Mouse (Mus musculus) hindbrain, embryonic 14.5 days (tissue): ENCODE measurements around the gene Tie1. TPM values are rescaled to one million over a fixed set of nuclear protein-coding genes. Genes with fewer than 3 reads are reported as not detected.

Source experiments
- ATAC-seq: fragments of 200-750 bp; cut with Nextera tagmentation; 2 replicates; pipeline ENCODE4 v1.8.0; 2017; ENCODE audit warnings: moderate number of reproducible peaks, mild to moderate bottlenecking, moderate TSS enrichment, moderate library complexity; ENCODE audit not compliant: low FRiP score
- DNase-seq: peaks from one replicate; pipeline ENCODE4 v3.0.0-alpha.2; 2015; ENCODE audit warnings: low spot score
- H3K27ac ChIP-seq: fragments of 300-500 bp; sonication (generic); 2 replicates; pipeline ENCODE4 v1.5.1; 2014; ENCODE audit warnings: mild to moderate bottlenecking, moderate library complexity
- H3K27me3 ChIP-seq: fragments of 300-500 bp; sonication (generic); 2 replicates; pipeline ENCODE4 v1.6.1; 2014; ENCODE audit warnings: mild to moderate bottlenecking, low read length, mixed read lengths; ENCODE audit not compliant: control insufficient read depth, insufficient read depth
- H3K36me3 ChIP-seq: fragments of 300-500 bp; sonication (generic); replicated peaks from 2 replicates; pipeline ENCODE4 v1.6.1; 2014; ENCODE audit not compliant: control insufficient read depth, insufficient read depth
- H3K4me1 ChIP-seq: fragments of 300-500 bp; sonication (generic); replicated peaks from 2 replicates; pipeline ENCODE4 v1.6.1; 2014; ENCODE audit warnings: antibody characterized with exemption, low read length, mixed read lengths; ENCODE audit not compliant: control insufficient read depth, insufficient read depth
- H3K4me2 ChIP-seq: fragments of 300-500 bp; sonication (generic); replicated peaks from 2 replicates; pipeline ENCODE4 v1.6.1; 2014; ENCODE audit warnings: mild to moderate bottlenecking, moderate library complexity
- H3K4me3 ChIP-seq: fragments of 300-500 bp; sonication (generic); replicated peaks from 2 replicates; pipeline ENCODE4 v1.5.1; 2014; ENCODE audit warnings: mild to moderate bottlenecking, low read length
- H3K9ac ChIP-seq: fragments of 300-500 bp; sonication (generic); 2 replicates; pipeline ENCODE4 v1.6.1; 2014
- H3K9me3 ChIP-seq: fragments of 300-500 bp; sonication (generic); 2 replicates; pipeline ENCODE4 v1.6.1; 2016; ENCODE audit warnings: low read length; ENCODE audit not compliant: control insufficient read depth
- WGBS: fragments of 180-500 bp; shearing (Covaris S2); extraction: QIAGEN DNeasy Blood & Tissue Kit; methylation state at CpG from one replicate; pipeline ENCODE4 v1.1.7; 2014; 5-methylcytosine and 5-hydroxymethylcytosine counted together
- polyA plus RNA-seq: library from polyadenylated mRNA; unstranded; fragments of >200 nt; fragmentation: Nextera tagmentation; extraction: Ambion mirVana; gene quantifications from 2 replicates; pipeline ENCODE4 v1.2.1, GENCODE M21; 2014

The Tie1 gene
- polyA plus RNA-seq, 1 experiment from 2014 or later, result 15.1 TPM

GRCm38 (mm10) chr4:118446415-118447153 lies 43.3 kb downstream of the Tie1 start:
- Histone ChIP-seq H3K9me3 (no peaks in the 10 kb centered on the region), H3K36me3 (no peaks in the 10 kb centered on the region), H3K27me3 (no peaks in the 10 kb centered on the region), H3K9ac (peak overlapping the region; percentile 44), H3K27ac (no peak overlapping the region), H3K4me3 (peak overlapping the region; percentile 34), H3K4me1 (peaks cover 11% of the 10 kb centered on the region; the same call in 1 of the 2 replicates), H3K4me2 (peak overlapping the region; percentile 70)
- 0 out of 2 replicates have a peak, but pooled peaks have one; percentile 25 for ATAC-seq
- WGBS, result 18% methylated on average over 24 of the region's 24 CpGs
- DNase-seq, result peak; percentile 35

GRCm38 (mm10) chr4:118445781-118446414 lies 44.0 kb downstream of the Tie1 start:
- Histone ChIP-seq H3K27ac (no peak overlapping the region), H3K36me3 (no peaks in the 10 kb centered on the region)
- WGBS, result 20% methylated on average over 18 of the region's 18 CpGs

GRCm38 (mm10) chr4:118445088-118445487 lies 44.8 kb downstream of the Tie1 start:
- WGBS, result 87% methylated on average over 10 of the region's 10 CpGs

More at GRCm38 (mm10) chr4:118445781-118446414, 44.0 kb downstream of the Tie1 start:
- H3K4me2 ChIP-seq, result peak overlapping the region; percentile 70
- no peak for DNase-seq
- peak; percentile 77 for ATAC-seq
- no peaks in the 10 kb centered on the region for H3K27me3 ChIP-seq
- H3K9me3 ChIP-seq, result no peaks in the 10 kb centered on the region
- H3K4me1 ChIP-seq, result peaks cover 11% of the 10 kb centered on the region; the same call in 1 of the 2 replicates
- H3K9ac ChIP-seq, result peak overlapping the region; percentile 44
- H3K4me3 ChIP-seq, result peak overlapping the region; percentile 34

GRCm38 (mm10) chr4:118437829-118438253 lies 52.0 kb downstream of the Tie1 start:
- no peaks in the 10 kb centered on the region for H3K9me3 ChIP-seq
- ATAC-seq (peak; percentile 36; the same call in 1 of the 2 replicates), DNase-seq (peak; percentile 62)
- H3K27me3 ChIP-seq, result no peaks in the 10 kb centered on the region
- peak overlapping the region; percentile 75 for H3K9ac ChIP-seq
- peak overlapping the region; percentile 94 for H3K4me2 ChIP-seq
- 0 out of 2 replicates have a peak, but pooled peaks cover 5% of the 10 kb centered on the region for H3K36me3 ChIP-seq
- peaks cover 12% of the 10 kb centered on the region; the same call in 1 of the 2 replicates for H3K4me1 ChIP-seq
- H3K4me3 ChIP-seq, result peak overlapping the region; percentile 52
- WGBS, result 7% methylated on average over 12 of the region's 12 CpGs
- peak overlapping the region; percentile 84 for H3K27ac ChIP-seq

More at GRCm38 (mm10) chr4:118445088-118445487, 44.8 kb downstream of the Tie1 start:
- ATAC-seq (no peak), DNase-seq (no peak)
- no peaks in the 10 kb centered on the region for H3K36me3 ChIP-seq
- H3K4me3 ChIP-seq, result no peak overlapping the region
- H3K4me1 ChIP-seq, result peaks cover 11% of the 10 kb centered on the region; the same call in 1 of the 2 replicates
- no peak overlapping the region for H3K27ac ChIP-seq
- H3K9me3 ChIP-seq, result no peaks in the 10 kb centered on the region
- H3K27me3 ChIP-seq, result no peaks in the 10 kb centered on the region
- H3K9ac ChIP-seq, result no peak overlapping the region
- H3K4me2 ChIP-seq, result no peak overlapping the region

- Histone ChIP-seq H3K4me2 (peak within 1 kb of the TSS; percentile 94), H3K9me3 (no peaks in the 10 kb centered on the region), H3K36me3 (peaks cover 12% of the 10 kb centered on the region), H3K27ac (peak within 1 kb of the TSS; percentile 84), H3K4me1 (peaks cover 12% of the 10 kb centered on the region; the same call in 1 of the 2 replicates), H3K27me3 (no peaks in the 10 kb centered on the region), H3K9ac (peak within 1 kb of the TSS; percentile 75), H3K4me3 (peak within 1 kb of the TSS; percentile 52)
- DNase-seq, result peak; percentile 91
- WGBS, result under 1% methylated on average over 67 of the region's 67 CpGs
- ATAC-seq, result peak; percentile 96
Observed at GRCm38 (mm10) chr4:118436820-118437603, 52.8 kb downstream of the Tie1 start, which contains the start of gene Cdc20. Cdc20 (minus strand) TSS chr4:118437352.

- 50% methylated on average over 8 of the region's 8 CpGs for WGBS
- H3K27me3 ChIP-seq, result no peaks in the 10 kb centered on the region
- H3K4me1 ChIP-seq, result peaks cover 23% of the 10 kb centered on the region
Observed at GRCm38 (mm10) chr4:118432332-118432731, 57.5 kb downstream of the Tie1 start.

GRCm38 (mm10) chr4:118429215-118429895 lies 60.5 kb downstream of the Tie1 start:
- no peak overlapping the region for H3K27ac ChIP-seq
- no peak overlapping the region for H3K4me3 ChIP-seq
- peaks cover 22% of the 10 kb centered on the region for H3K36me3 ChIP-seq
- H3K4me2 ChIP-seq, result peak overlapping the region; percentile 91
- H3K27me3 ChIP-seq, result no peaks in the 10 kb centered on the region
- DNase-seq (no peak), ATAC-seq (no peak)
- peaks cover 24% of the 10 kb centered on the region for H3K4me1 ChIP-seq
- 62% methylated on average over 7 of the region's 7 CpGs for WGBS
- no peaks in the 10 kb centered on the region for H3K9me3 ChIP-seq
- H3K9ac ChIP-seq, result 0 out of 2 replicates have a peak overlapping the region, but pooled peaks have one; percentile 66

More at GRCm38 (mm10) chr4:118432332-118432731, 57.5 kb downstream of the Tie1 start:
- H3K27ac ChIP-seq, result no peak overlapping the region
- H3K4me3 ChIP-seq, result no peak overlapping the region
- H3K36me3 ChIP-seq, result peaks cover 22% of the 10 kb centered on the region
- H3K9me3 ChIP-seq, result no peaks in the 10 kb centered on the region
- no peak for ATAC-seq
- DNase-seq, result no peak
- H3K4me2 ChIP-seq, result no peak overlapping the region
- H3K9ac ChIP-seq, result no peak overlapping the region

GRCm38 (mm10) chr4:118428531-118429214 lies 61.2 kb downstream of the Tie1 start:
- Histone ChIP-seq H3K4me2 (peak overlapping the region; percentile 91), H3K9me3 (no peaks in the 10 kb centered on the region), H3K4me3 (peak overlapping the region; percentile 45), H3K4me1 (peaks cover 24% of the 10 kb centered on the region), H3K9ac (peak overlapping the region; percentile 66), H3K36me3 (peaks cover 25% of the 10 kb centered on the region), H3K27me3 (no peaks in the 10 kb centered on the region), H3K27ac (peak overlapping the region; percentile 77; the same call in 1 of the 2 replicates)
- WGBS, result 51% methylated on average over 15 of the region's 15 CpGs
- DNase-seq (no peak), ATAC-seq (peak; percentile 5; the same call in 1 of the 2 replicates)
